Mouse (Mus musculus): ENCODE results near the gene Tgfb1. TPM values are rescaled to one million over a fixed set of nuclear protein-coding genes. Genes with fewer than 3 reads are reported as not detected.

The Tgfb1 gene
- polyA plus RNA-seq (2014; fragmentation: Nextera tagmentation; extraction: Ambion mirVana): 0.82 and 1.1 TPM in 2 replicates

- ATAC-seq (ENCODE audit: low FRiP score): no peak
- peak within 1 kb of the TSS; percentile 33 for H3K4me3 ChIP-seq (replicated peaks; ENCODE audit: low read length)
- peaks cover 65% of the 10 kb centered on the region for H3K27me3 ChIP-seq (ENCODE audit: control insufficient read depth, insufficient read depth, low read length)
- no peak within 1 kb of the TSS for H3K27ac ChIP-seq
- H3K4me2 ChIP-seq (replicated peaks): peak within 1 kb of the TSS; percentile 50
- 2% methylated on average over 61 of the region's 69 CpGs for WGBS
- H3K9me3 ChIP-seq (ENCODE audit: control insufficient read depth, low read length): no peaks in the 10 kb centered on the region
- H3K4me1 ChIP-seq (replicated peaks; ENCODE audit: control insufficient read depth, insufficient read depth, low read length): peaks cover 10% of the 10 kb centered on the region; the same call in 1 of the 2 replicates
- no peaks in the 10 kb centered on the region for H3K36me3 ChIP-seq (replicated peaks; ENCODE audit: control insufficient read depth, insufficient read depth)
- H3K9ac ChIP-seq: peak within 1 kb of the TSS; percentile 33; the same call in 1 of the 2 replicates
- DNase-seq (ENCODE audit: low spot score): no peak
Observed at GRCm38 (mm10) chr7:25686680-25687531, at the start of gene Tgfb1. TSS of gene Tgfb1 (plus strand) at chr7:25687002.

GRCm38 (mm10) chr7:25637099-25637498 lies 49.7 kb upstream of the Tgfb1 start:
- DNase-seq (ENCODE audit: low spot score) (no peak), ATAC-seq (ENCODE audit: low FRiP score) (no peak)
- H3K9me3 ChIP-seq (ENCODE audit: control insufficient read depth, low read length): no peaks in the 10 kb centered on the region
- no peak overlapping the region for H3K27ac ChIP-seq
- no peak overlapping the region for H3K4me3 ChIP-seq (replicated peaks; ENCODE audit: low read length)
- no peak overlapping the region for H3K4me2 ChIP-seq (replicated peaks)
- H3K27me3 ChIP-seq (ENCODE audit: control insufficient read depth, insufficient read depth, low read length): no peaks in the 10 kb centered on the region
- H3K9ac ChIP-seq: no peak overlapping the region
- WGBS: 83% methylated on average over 5 of the region's 5 CpGs
- H3K4me1 ChIP-seq (replicated peaks; ENCODE audit: control insufficient read depth, insufficient read depth, low read length): no peaks in the 10 kb centered on the region
- peaks cover 74% of the 10 kb centered on the region for H3K36me3 ChIP-seq (replicated peaks; ENCODE audit: control insufficient read depth, insufficient read depth)

GRCm38 (mm10) chr7:25639754-25640153 lies 47.0 kb upstream of the Tgfb1 start:
- Histone ChIP-seq H3K27ac (no peak overlapping the region), H3K4me1 (replicated peaks; ENCODE audit: control insufficient read depth, insufficient read depth, low read length) (no peaks in the 10 kb centered on the region), H3K4me2 (replicated peaks) (no peak overlapping the region), H3K36me3 (replicated peaks; ENCODE audit: control insufficient read depth, insufficient read depth) (peaks cover 50% of the 10 kb centered on the region), H3K9me3 (ENCODE audit: control insufficient read depth, low read length) (no peaks in the 10 kb centered on the region), H3K4me3 (replicated peaks; ENCODE audit: low read length) (no peak overlapping the region), H3K9ac (no peak overlapping the region), H3K27me3 (ENCODE audit: control insufficient read depth, insufficient read depth, low read length) (no peaks in the 10 kb centered on the region)
- 88% methylated on average over 4 of the region's 4 CpGs for WGBS
- no peak for DNase-seq (ENCODE audit: low spot score)
- no peak for ATAC-seq (ENCODE audit: low FRiP score)

GRCm38 (mm10) chr7:25644136-25644535 lies 42.7 kb upstream of the Tgfb1 start:
- ATAC-seq (ENCODE audit: low FRiP score) (no peak), DNase-seq (ENCODE audit: low spot score) (no peak)
- H3K4me1 ChIP-seq (replicated peaks; ENCODE audit: control insufficient read depth, insufficient read depth, low read length): no peaks in the 10 kb centered on the region
- no peak overlapping the region for H3K9ac ChIP-seq
- no peaks in the 10 kb centered on the region for H3K9me3 ChIP-seq (ENCODE audit: control insufficient read depth, low read length)
- no peak overlapping the region for H3K27ac ChIP-seq
- H3K4me3 ChIP-seq (replicated peaks; ENCODE audit: low read length): no peak overlapping the region
- H3K4me2 ChIP-seq (replicated peaks): no peak overlapping the region
- H3K27me3 ChIP-seq (ENCODE audit: control insufficient read depth, insufficient read depth, low read length): no peaks in the 10 kb centered on the region
- peaks cover 29% of the 10 kb centered on the region for H3K36me3 ChIP-seq (replicated peaks; ENCODE audit: control insufficient read depth, insufficient read depth)
- WGBS: 78% methylated on average over 10 of the region's 10 CpGs

- Histone ChIP-seq H3K36me3 (replicated peaks; ENCODE audit: control insufficient read depth, insufficient read depth) (peaks cover 24% of the 10 kb centered on the region), H3K4me3 (replicated peaks; ENCODE audit: low read length) (no peak overlapping the region), H3K4me1 (replicated peaks; ENCODE audit: control insufficient read depth, insufficient read depth, low read length) (no peaks in the 10 kb centered on the region), H3K9me3 (ENCODE audit: control insufficient read depth, low read length) (no peaks in the 10 kb centered on the region), H3K27ac (no peak overlapping the region), H3K4me2 (replicated peaks) (no peak overlapping the region), H3K9ac (no peak overlapping the region), H3K27me3 (ENCODE audit: control insufficient read depth, insufficient read depth, low read length) (no peaks in the 10 kb centered on the region)
- ATAC-seq (ENCODE audit: low FRiP score): no peak
- WGBS: 80% methylated on average over 4 of the region's 4 CpGs
- DNase-seq (ENCODE audit: low spot score): no peak
Observed at GRCm38 (mm10) chr7:25644631-25645030, 42.2 kb upstream of the Tgfb1 start.

- WGBS: 60% methylated on average over 14 of the region's 14 CpGs
- H3K36me3 ChIP-seq (replicated peaks; ENCODE audit: control insufficient read depth, insufficient read depth): peaks cover 21% of the 10 kb centered on the region
- no peak overlapping the region for H3K27ac ChIP-seq
- no peaks in the 10 kb centered on the region for H3K27me3 ChIP-seq (ENCODE audit: control insufficient read depth, insufficient read depth, low read length)
- no peaks in the 10 kb centered on the region for H3K4me1 ChIP-seq (replicated peaks; ENCODE audit: control insufficient read depth, insufficient read depth, low read length)
- no peak overlapping the region for H3K4me2 ChIP-seq (replicated peaks)
- H3K9me3 ChIP-seq (ENCODE audit: control insufficient read depth, low read length): no peaks in the 10 kb centered on the region
- H3K9ac ChIP-seq: no peak overlapping the region
- ATAC-seq (ENCODE audit: low FRiP score) (no peak), DNase-seq (ENCODE audit: low spot score) (no peak)
- no peak overlapping the region for H3K4me3 ChIP-seq (replicated peaks; ENCODE audit: low read length)
Observed at GRCm38 (mm10) chr7:25645074-25645473, 41.7 kb upstream of the Tgfb1 start.

GRCm38 (mm10) chr7:25647574-25648123 lies 39.2 kb upstream of the Tgfb1 start:
- 60% methylated on average over 5 of the region's 5 CpGs for WGBS
- DNase-seq (ENCODE audit: low spot score) (no peak), ATAC-seq (ENCODE audit: low FRiP score) (no peak)
- Histone ChIP-seq H3K27me3 (ENCODE audit: control insufficient read depth, insufficient read depth, low read length) (no peaks in the 10 kb centered on the region), H3K4me3 (replicated peaks; ENCODE audit: low read length) (no peak overlapping the region), H3K9me3 (ENCODE audit: control insufficient read depth, low read length) (no peaks in the 10 kb centered on the region), H3K36me3 (replicated peaks; ENCODE audit: control insufficient read depth, insufficient read depth) (peaks cover 7% of the 10 kb centered on the region), H3K9ac (no peak overlapping the region), H3K4me2 (replicated peaks) (no peak overlapping the region), H3K4me1 (replicated peaks; ENCODE audit: control insufficient read depth, insufficient read depth, low read length) (no peaks in the 10 kb centered on the region), H3K27ac (no peak overlapping the region)

- DNase-seq (ENCODE audit: low spot score): no peak
- no peak overlapping the region for H3K9ac ChIP-seq
- no peaks in the 10 kb centered on the region for H3K9me3 ChIP-seq (ENCODE audit: control insufficient read depth, low read length)
Observed at GRCm38 (mm10) chr7:25649839-25650238, 37.0 kb upstream of the Tgfb1 start.

GRCm38 (mm10) chr7:25651281-25651680 lies 35.5 kb upstream of the Tgfb1 start:
- Histone ChIP-seq H3K36me3 (replicated peaks; ENCODE audit: control insufficient read depth, insufficient read depth) (no peaks in the 10 kb centered on the region), H3K27ac (no peak overlapping the region), H3K9me3 (ENCODE audit: control insufficient read depth, low read length) (no peaks in the 10 kb centered on the region), H3K4me2 (replicated peaks) (no peak overlapping the region), H3K4me3 (replicated peaks; ENCODE audit: low read length) (no peak overlapping the region), H3K9ac (no peak overlapping the region), H3K27me3 (ENCODE audit: control insufficient read depth, insufficient read depth, low read length) (no peaks in the 10 kb centered on the region), H3K4me1 (replicated peaks; ENCODE audit: control insufficient read depth, insufficient read depth, low read length) (no peaks in the 10 kb centered on the region)
- no peak for ATAC-seq (ENCODE audit: low FRiP score)
- no peak for DNase-seq (ENCODE audit: low spot score)
- 91% methylated on average over 8 of the region's 8 CpGs for WGBS

More at GRCm38 (mm10) chr7:25649839-25650238, 37.0 kb upstream of the Tgfb1 start:
- ATAC-seq (ENCODE audit: low FRiP score): no peak
- H3K4me2 ChIP-seq (replicated peaks): no peak overlapping the region
- peaks cover 6% of the 10 kb centered on the region for H3K36me3 ChIP-seq (replicated peaks; ENCODE audit: control insufficient read depth, insufficient read depth)
- H3K27ac ChIP-seq: no peak overlapping the region
- no peaks in the 10 kb centered on the region for H3K4me1 ChIP-seq (replicated peaks; ENCODE audit: control insufficient read depth, insufficient read depth, low read length)
- 75% methylated on average over 5 of the region's 5 CpGs for WGBS
- no peak overlapping the region for H3K4me3 ChIP-seq (replicated peaks; ENCODE audit: low read length)
- H3K27me3 ChIP-seq (ENCODE audit: control insufficient read depth, insufficient read depth, low read length): no peaks in the 10 kb centered on the region
